Mouse (Mus musculus): ENCODE data around the gene Rims4.

Rims4 gene

GRCm38 (mm10) chr2:163871266-163871665, 47.2 kb downstream of the Rims4 start:
- no peak for DNase-seq (ENCODE audit: low spot score in 2 of 2)

DNA sequence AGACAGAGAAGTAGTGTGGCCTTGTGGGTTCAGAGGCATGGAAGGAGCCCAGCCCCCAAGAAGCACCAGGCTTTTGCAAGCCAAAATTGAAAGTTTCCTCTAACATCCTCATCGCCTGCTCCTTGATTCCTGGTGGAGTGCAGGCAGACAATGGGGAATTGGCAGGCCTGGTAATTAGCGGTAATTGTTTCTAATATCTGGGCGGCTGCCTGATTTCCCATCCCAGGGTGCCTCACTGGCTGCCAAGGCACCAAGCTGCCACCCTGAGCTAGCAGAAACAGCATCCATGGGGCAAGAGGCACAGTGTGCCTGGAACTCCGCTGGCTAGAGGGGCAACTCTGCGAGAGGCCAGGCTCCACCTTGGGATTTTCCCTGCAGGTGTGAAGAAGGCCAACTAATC, 48.7 kb downstream of the Rims4 start:
- DNase-seq (ENCODE audit: low spot score in 2 of 2) = no peak

DNA sequence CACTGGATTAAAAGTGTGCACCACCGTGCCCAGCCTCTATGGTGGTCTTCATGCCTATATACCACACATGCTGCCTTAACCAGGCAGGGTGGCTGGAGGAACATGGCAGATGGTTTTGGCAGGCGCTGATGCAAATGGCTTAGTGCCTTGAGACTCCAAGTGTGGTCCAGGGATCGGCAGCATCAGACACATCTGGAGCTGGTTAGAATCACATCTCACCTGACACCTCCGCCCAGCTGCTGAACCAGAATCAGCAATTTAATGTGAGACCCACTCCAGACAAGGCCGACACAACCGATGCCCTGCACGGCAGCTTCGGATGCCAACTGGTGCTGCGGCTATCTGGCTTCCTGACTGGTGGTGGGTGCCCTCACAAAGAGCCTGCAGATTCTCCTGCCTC, 52.4 kb downstream of the Rims4 start:
- DNase-seq (ENCODE audit: low spot score in 2 of 2) = no peak

DNA sequence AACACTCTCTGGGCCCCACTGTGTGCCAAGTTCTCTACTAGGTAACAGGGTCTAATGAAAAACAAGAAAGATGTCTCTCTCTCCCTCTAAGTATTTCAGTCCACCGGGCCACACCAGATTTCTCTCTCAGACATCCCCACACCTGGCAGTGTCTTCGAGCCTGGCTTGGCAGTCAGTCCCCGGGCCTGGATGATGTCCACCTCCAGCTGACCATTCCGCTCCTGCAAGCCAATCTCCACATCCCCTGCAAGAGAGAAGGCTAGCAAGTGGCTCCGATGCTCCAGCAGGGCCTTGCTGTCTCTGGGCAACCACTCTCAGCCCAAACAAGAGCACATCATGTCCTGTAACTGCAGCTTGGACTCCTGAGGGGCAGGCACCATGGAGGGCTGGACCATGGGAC, 53.2 kb downstream of the Rims4 start:
- no peak for DNase-seq (ENCODE audit: low spot score in 2 of 2)

DNA sequence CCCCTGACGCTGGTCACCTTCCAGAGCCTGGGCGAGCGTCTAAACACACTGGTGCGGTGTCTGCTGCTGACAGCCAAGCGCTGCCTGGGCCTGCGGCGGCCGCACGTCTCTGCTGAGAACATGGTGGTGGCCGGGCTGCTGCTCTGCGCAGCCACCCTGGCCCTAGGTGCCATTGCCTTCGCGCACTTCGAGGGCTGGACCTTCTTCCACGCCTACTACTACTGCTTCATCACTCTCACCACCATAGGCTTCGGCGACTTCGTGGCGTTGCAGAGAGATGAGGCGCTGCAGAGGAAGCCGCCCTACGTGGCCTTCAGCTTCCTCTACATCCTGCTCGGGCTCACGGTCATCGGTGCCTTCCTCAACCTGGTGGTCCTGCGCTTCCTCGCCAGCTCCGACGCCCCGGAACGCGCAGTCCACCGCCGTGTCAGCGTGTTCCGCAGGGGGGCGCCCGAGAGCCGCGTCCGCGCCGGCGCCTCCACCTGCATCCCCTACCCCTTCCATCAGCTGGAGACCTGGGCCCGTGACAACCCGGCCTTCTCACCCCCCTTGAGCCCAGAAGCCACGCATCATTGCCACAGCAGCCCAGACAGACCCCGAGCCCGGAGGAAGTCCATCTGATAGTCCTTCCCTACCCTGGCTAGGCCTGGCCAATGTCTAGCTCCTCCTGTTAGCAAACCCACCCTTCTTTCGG, 60.1 kb downstream of the Rims4 start:
- DNase-seq (ENCODE audit: low spot score in 2 of 2) = peak; percentile 63 to 65

DNA sequence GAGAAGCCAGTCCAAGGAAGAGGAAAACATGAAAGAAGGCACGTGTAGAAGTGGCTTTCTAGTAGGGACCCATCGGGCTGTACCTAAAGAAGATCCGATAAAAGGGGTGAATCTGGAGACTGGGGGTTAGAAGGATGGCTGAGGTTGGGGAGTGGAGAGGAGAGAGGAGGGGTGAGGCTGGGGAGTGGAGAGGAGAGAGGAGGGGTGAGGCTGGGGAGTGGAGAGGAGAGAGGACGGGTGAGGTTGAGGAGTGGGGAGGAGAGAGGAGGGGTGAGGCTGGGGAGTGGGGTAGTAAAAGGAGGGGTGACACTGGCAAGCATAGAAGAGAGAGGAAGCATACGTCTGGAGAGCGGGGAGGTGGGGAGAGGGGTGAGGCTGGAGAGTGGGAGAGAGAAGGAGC, 61.2 kb downstream of the Rims4 start:
- DNase-seq (ENCODE audit: low spot score in 2 of 2) = no peak

GRCm38 (mm10) chr2:163853461-163853901, 65.0 kb downstream of the Rims4 start, which contains the start of gene Kcnk15:
Kcnk15 (plus strand) TSS chr2:163853651.
- no peak for DNase-seq (ENCODE audit: low spot score in 2 of 2)

GRCm38 (mm10) chr2:163842043-163842442, 76.4 kb downstream of the Rims4 start:
- no peak for DNase-seq (ENCODE audit: low spot score in 2 of 2)

GRCm38 (mm10) chr2:163839519-163839918, 79.0 kb downstream of the Rims4 start:
- DNase-seq (ENCODE audit: low spot score in 2 of 2) = peak in 1 of 2 experiments; percentile 26

DNA sequence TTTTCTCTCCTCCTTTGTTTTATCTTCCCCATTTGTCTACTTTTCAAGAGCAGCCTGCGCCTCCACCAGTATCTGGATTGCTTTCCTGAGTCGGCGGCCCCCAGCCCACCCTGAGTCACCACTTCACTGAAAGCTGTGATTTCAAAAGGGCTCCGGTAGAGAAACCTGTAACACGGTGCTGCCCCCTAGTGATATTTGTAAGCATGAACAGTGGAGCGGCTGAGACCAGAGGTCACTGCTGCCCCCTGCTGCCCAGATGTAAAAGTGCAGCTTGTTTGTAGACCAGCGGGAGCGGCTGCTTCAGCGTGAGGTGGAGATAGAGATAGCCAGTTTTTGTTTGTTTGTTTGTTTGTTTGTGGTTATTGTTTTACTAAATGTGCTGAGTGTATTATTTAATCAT, 80.4 kb downstream of the Rims4 start:
- peak; percentile 80 to 87 for DNase-seq (ENCODE audit: low spot score in 2 of 2)

DNA sequence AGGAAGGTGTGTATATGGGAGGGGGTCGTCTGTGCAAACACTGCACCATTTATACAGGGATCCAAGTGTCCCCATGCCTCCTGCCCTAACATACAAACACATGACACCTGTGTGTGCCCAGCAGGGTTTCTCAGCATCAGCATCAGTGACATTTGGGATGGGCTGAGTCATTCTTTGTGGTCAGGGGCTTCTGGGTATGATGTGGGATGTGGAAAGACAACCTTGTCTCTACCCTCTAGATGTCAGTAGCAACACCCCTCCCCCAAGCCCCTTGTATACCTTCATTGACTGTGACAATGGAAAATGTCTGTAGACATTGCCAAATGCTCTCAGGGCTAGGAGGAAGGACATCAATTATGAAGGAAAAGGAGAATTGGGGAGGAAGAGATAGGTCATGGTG, 87.3 kb downstream of the Rims4 start:
- DNase-seq (ENCODE audit: low spot score in 2 of 2) = no peak

DNA sequence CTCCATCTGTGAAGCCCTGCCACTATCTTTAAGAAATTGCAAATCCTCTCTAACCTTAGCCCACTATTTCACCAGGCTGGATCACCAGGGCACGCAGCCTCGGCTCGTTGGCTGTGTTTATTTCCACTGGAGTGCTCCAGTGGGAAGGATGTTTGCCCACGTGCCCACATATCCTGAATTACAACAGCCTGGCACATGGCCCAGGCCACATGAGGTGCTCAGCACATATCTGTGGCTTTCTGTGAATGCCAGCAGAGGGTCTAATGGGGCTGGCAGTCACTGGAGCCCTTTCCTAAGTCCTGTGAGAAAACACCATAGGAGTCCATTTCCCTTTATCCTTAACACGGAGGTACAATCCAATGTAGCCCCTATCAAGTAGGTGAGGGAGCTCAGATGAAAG, 92.0 kb downstream of the Rims4 start:
- no peak for DNase-seq (ENCODE audit: low spot score in 2 of 2)

DNA sequence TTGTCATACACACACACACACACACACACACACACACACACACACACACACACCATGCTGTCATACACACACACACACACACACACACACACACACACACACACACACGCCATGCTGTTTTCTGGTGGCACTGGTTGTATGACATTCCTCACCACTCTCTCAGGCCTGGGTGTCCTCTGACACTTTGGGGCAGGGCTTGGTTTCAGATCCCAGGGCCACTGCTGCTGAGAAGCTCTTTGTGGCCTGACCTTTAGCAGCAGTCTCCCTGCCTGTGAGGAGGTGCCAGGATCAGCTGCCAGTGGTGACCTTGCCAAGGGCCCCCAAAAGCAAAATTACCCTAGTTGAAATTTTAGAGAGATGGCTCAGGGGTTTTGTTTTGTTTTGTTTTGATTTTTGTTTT, 92.6 kb downstream of the Rims4 start:
- DNase-seq (ENCODE audit: low spot score in 2 of 2) = no peak

DNA sequence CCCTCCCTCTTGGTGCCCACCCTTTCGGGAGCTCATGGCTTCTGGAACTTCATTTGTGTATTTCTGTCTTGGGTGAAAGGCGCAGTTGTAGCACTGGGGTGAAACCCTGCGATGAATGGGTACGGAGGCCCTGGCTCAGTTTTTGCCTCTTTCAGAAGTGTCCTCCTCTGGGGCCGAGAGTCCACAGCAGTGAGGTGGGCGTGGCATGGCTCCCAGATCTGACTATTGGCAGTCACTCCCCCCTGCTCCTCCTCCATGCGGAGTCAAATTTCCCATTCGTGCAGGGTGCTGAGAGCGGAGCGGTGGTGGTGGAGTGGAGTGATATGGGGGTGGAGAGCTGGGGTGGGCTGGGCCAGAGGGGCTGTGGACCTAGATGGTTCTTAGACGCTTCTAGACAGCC, 94.7 kb downstream of the Rims4 start:
- no peak for DNase-seq (ENCODE audit: low spot score in 2 of 2)

DNA sequence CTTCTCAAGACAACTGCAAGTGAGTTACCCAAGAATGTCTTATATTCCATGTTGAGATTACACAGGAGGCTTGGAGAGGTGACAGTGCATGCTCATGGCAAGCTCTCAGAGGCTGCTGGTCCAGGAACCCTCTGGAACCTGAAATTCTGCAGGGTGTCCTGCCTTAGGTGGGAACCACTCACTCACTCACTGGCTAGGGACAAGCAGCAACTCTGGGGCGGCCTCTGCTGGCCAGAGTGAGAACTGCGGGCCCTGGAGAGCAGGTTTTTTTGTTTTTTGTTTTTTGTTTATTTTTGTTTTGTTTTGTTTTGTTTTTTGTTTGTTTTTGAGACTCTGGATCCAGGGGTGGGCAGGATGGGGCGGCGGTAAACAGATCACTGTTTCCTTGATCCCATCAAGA, 95.2 kb downstream of the Rims4 start:
- DNase-seq (ENCODE audit: low spot score in 2 of 2) = peak; percentile 40 to 45

- DNase-seq (ENCODE audit: low spot score in 2 of 2) = no peak
Observed at GRCm38 (mm10) chr2:163820607-163821006, 97.9 kb downstream of the Rims4 start, which contains the start of gene Ccn5. Ccn5 (plus strand) TSS chr2:163820861.

DNA sequence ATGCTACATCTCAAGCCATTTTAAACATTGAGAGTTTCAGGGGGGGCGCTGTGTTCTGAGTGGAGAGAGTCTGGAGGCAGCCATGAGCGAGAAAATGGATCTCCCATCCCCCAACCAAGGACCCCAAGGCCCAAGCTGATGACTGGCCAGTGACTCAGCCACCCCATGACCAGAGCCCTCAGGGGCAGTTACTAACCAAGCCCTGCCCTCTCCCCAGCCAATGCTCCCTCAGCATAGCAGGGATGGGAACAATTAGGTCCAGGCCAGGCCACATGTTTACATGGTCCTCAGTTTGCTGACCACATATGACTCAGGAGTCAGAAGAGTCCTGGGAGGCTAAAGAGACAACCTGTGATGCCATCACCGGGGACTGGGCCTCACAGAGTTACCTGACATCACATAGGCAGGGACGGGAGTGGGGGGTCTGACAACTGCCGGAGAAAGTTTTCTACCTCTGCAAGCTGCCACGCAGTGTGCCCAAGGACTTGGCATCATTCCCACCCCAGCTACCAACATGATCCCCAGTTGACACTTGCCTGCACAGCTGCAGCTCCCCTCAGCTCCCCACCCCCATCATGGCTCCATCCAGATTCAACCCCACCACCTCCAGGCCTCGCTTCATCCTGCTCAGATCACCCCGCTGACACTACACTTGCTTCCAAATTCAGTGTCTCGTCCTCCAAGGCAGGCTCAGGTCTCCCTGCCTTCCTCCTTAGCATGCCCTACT, 103.6 kb downstream of the Rims4 start:
- no peak for DNase-seq (ENCODE audit: low spot score in 2 of 2)

GRCm38 (mm10) chr2:163813077-163813476, 105.4 kb downstream of the Rims4 start:
- no peak for DNase-seq (ENCODE audit: low spot score in 2 of 2)
